Mouse (Mus musculus) embryonic facial prominence, embryonic 10.5 days (tissue): ENCODE measurements around the gene Ifnl3. TPM values are rescaled to one million over a fixed set of nuclear protein-coding genes. Genes with fewer than 3 reads are reported as not detected.
A peak's percentile ranks its signal among the peaks of the same experiment; 100 is the strongest.
"Not testable (repeated sequence)": the region's sequence is repeated elsewhere in the genome, so short reads cannot be mapped to it uniquely, and the experiment has no call there.

Experiments used
- DNase-seq: peaks from one replicate; pipeline ENCODE4 v3.0.0-alpha.2; 2017; ENCODE audit warnings: low spot score
- H3K27ac ChIP-seq: fragments of 300-500 bp; sonication (generic); replicated peaks from 2 replicates; pipeline ENCODE4 v1.5.1; 2016; ENCODE audit warnings: mild to moderate bottlenecking
- H3K27me3 ChIP-seq: fragments of 300-500 bp; sonication (generic); replicated peaks from 2 replicates; pipeline ENCODE4 v1.6.1; 2016; ENCODE audit warnings: low read depth, mild to moderate bottlenecking; ENCODE audit not compliant: poor library complexity, severe bottlenecking
- H3K36me3 ChIP-seq: fragments of 300-500 bp; sonication (generic); replicated peaks from 2 replicates; pipeline ENCODE4 v1.6.1; 2016; ENCODE audit warnings: mild to moderate bottlenecking, moderate library complexity
- H3K4me1 ChIP-seq: fragments of 300-500 bp; sonication (generic); 2 replicates; pipeline ENCODE4 v1.6.1; 2016
- H3K4me3 ChIP-seq: fragments of 300-500 bp; sonication (generic); 2 replicates; pipeline ENCODE4 v1.5.1; 2016; ENCODE audit warnings: mild to moderate bottlenecking, moderate library complexity
- H3K9me3 ChIP-seq: fragments of 300-500 bp; sonication (generic); 2 replicates; pipeline ENCODE4 v1.6.1; 2016; ENCODE audit warnings: mild to moderate bottlenecking
- WGBS: fragments of 180-500 bp; shearing (Covaris S2); methylation state at CpG from one replicate; pipeline ENCODE4 v1.1.7; 2016; 5-methylcytosine and 5-hydroxymethylcytosine counted together
- polyA plus RNA-seq: library from polyadenylated mRNA; unstranded; fragments of >200 nt; fragmentation: Nextera tagmentation; extraction: Ambion mirVana; gene quantifications from 2 replicates; pipeline ENCODE4 v1.2.1, GENCODE M21; 2016

Ifnl3 gene
- polyA plus RNA-seq, 1 experiment from 2014 or later: not detected

GRCm38 (mm10) chr7:28510405-28510974, 12.1 kb upstream of the Ifnl3 start, which contains the start of gene Ifnl2:
Gene Ifnl2 (minus strand): TSS chr7:28510455.
- not testable (repeated sequence) for H3K9me3 ChIP-seq, H3K27ac ChIP-seq, H3K4me3 ChIP-seq, H3K36me3 ChIP-seq, H3K4me1 ChIP-seq, DNase-seq, H3K27me3 ChIP-seq
- 65% methylated on average over 8 of the region's 8 CpGs for WGBS

GRCm38 (mm10) chr7:28511441-28511840, 11.2 kb upstream of the Ifnl3 start:
- Histone ChIP-seq H3K4me1 (no peaks in the 10 kb centered on the region), H3K27ac (no peak overlapping the region), H3K36me3 (no peaks in the 10 kb centered on the region), H3K27me3 (no peaks in the 10 kb centered on the region), H3K9me3 (no peaks in the 10 kb centered on the region), H3K4me3 (no peak overlapping the region)
- WGBS: 72% methylated on average over 8 of the region's 8 CpGs
- no peak for DNase-seq

- no peak overlapping the region for H3K4me3 ChIP-seq
Observed at GRCm38 (mm10) chr7:28527922-28528719, 5.5 kb downstream of the Ifnl3 start.

GRCm38 (mm10) chr7:28532005-28532404, 9.4 kb downstream of the Ifnl3 start:
- H3K36me3 ChIP-seq: no peaks in the 10 kb centered on the region
- no peaks in the 10 kb centered on the region for H3K9me3 ChIP-seq

More at GRCm38 (mm10) chr7:28527922-28528719, 5.5 kb downstream of the Ifnl3 start:
- peak; percentile 88 for DNase-seq
- Histone ChIP-seq H3K4me1 (peaks cover 7% of the 10 kb centered on the region), H3K9me3 (no peaks in the 10 kb centered on the region), H3K36me3 (no peaks in the 10 kb centered on the region), H3K27me3 (peaks cover 5% of the 10 kb centered on the region; the same call in 1 of the 2 replicates), H3K27ac (no peak overlapping the region)
- 5% methylated on average over 19 of the region's 19 CpGs for WGBS

GRCm38 (mm10) chr7:28538886-28539285, 16.2 kb downstream of the Ifnl3 start:
- H3K9me3 ChIP-seq, H3K4me1 ChIP-seq, H3K27ac ChIP-seq, H3K36me3 ChIP-seq, DNase-seq, H3K4me3 ChIP-seq: not testable (repeated sequence)
- H3K27me3 ChIP-seq: peaks cover 11% of the 10 kb centered on the region
- 89% methylated on average over 6 of the region's 6 CpGs for WGBS

More at GRCm38 (mm10) chr7:28532005-28532404, 9.4 kb downstream of the Ifnl3 start:
- H3K27ac ChIP-seq: no peak overlapping the region
- DNase-seq: no peak
- H3K27me3 ChIP-seq: peaks cover 5% of the 10 kb centered on the region; the same call in 1 of the 2 replicates
- H3K4me3 ChIP-seq: no peak overlapping the region
- peaks cover 7% of the 10 kb centered on the region for H3K4me1 ChIP-seq
- 59% methylated on average over 8 of the region's 8 CpGs for WGBS

- 84% methylated on average over 4 of the region's 4 CpGs for WGBS
- DNase-seq: no peak
- H3K27me3 ChIP-seq: peaks cover 27% of the 10 kb centered on the region
- H3K27ac ChIP-seq: no peak within 1 kb of the TSS
- H3K36me3 ChIP-seq: no peaks in the 10 kb centered on the region
- no peak within 1 kb of the TSS for H3K4me3 ChIP-seq
- no peaks in the 10 kb centered on the region for H3K9me3 ChIP-seq
- peaks cover 21% of the 10 kb centered on the region for H3K4me1 ChIP-seq
Observed at GRCm38 (mm10) chr7:28540526-28540925, 17.9 kb downstream of the Ifnl3 start, which contains the start of gene Sycn. Gene Sycn (plus strand): TSS chr7:28540885.

GRCm38 (mm10) chr7:28544051-28544601, 21.5 kb downstream of the Ifnl3 start:
- H3K9me3 ChIP-seq: no peaks in the 10 kb centered on the region
- peaks cover 43% of the 10 kb centered on the region for H3K4me1 ChIP-seq
- peak; percentile 68 for DNase-seq
- 4% methylated on average over 27 of the region's 27 CpGs for WGBS
- H3K27me3 ChIP-seq: peaks cover 59% of the 10 kb centered on the region
- peak overlapping the region; percentile 51 for H3K4me3 ChIP-seq
- no peak overlapping the region; the same call in 1 of the 2 replicates for H3K27ac ChIP-seq
- no peaks in the 10 kb centered on the region for H3K36me3 ChIP-seq

GRCm38 (mm10) chr7:28545048-28545890, 22.6 kb downstream of the Ifnl3 start:
- peaks cover 43% of the 10 kb centered on the region for H3K4me1 ChIP-seq
- H3K36me3 ChIP-seq: no peaks in the 10 kb centered on the region
- no peak overlapping the region for H3K4me3 ChIP-seq
- 24% methylated on average over 14 of the region's 14 CpGs for WGBS
- H3K27me3 ChIP-seq: peaks cover 59% of the 10 kb centered on the region
- peak; percentile 60 for DNase-seq
- no peaks in the 10 kb centered on the region for H3K9me3 ChIP-seq
- no peak overlapping the region for H3K27ac ChIP-seq

GRCm38 (mm10) chr7:28545891-28546210, 23.2 kb downstream of the Ifnl3 start:
- no peaks in the 10 kb centered on the region for H3K36me3 ChIP-seq
- WGBS: 38% methylated on average over 7 of the region's 7 CpGs
- no peak overlapping the region for H3K27ac ChIP-seq
- H3K4me3 ChIP-seq: peak overlapping the region; percentile 51
- DNase-seq: no peak
- no peaks in the 10 kb centered on the region for H3K9me3 ChIP-seq
- H3K27me3 ChIP-seq: peaks cover 59% of the 10 kb centered on the region
- peaks cover 43% of the 10 kb centered on the region for H3K4me1 ChIP-seq

- peak; percentile 45 for DNase-seq
- 2% methylated on average over 22 of the region's 22 CpGs for WGBS
- H3K27me3 ChIP-seq: peaks cover 59% of the 10 kb centered on the region
- H3K36me3 ChIP-seq: no peaks in the 10 kb centered on the region
- peak overlapping the region; percentile 51 for H3K4me3 ChIP-seq
- H3K9me3 ChIP-seq: no peaks in the 10 kb centered on the region
- 0 out of 2 replicates have a peak overlapping the region, but pooled peaks have one; percentile 8 for H3K27ac ChIP-seq
- peaks cover 43% of the 10 kb centered on the region for H3K4me1 ChIP-seq
Observed at GRCm38 (mm10) chr7:28546649-28547048, 24.0 kb downstream of the Ifnl3 start.

GRCm38 (mm10) chr7:28547154-28547553, 24.5 kb downstream of the Ifnl3 start, which contains the start of gene Nccrp1:
Gene Nccrp1 (minus strand): TSS chr7:28547254.
- no peaks in the 10 kb centered on the region for H3K36me3 ChIP-seq
- peaks cover under 1% of the 10 kb centered on the region; the same call in 1 of the 2 replicates for H3K9me3 ChIP-seq
- DNase-seq: no peak
- H3K27me3 ChIP-seq: peaks cover 59% of the 10 kb centered on the region
- H3K4me3 ChIP-seq: peak within 1 kb of the TSS; percentile 51
- peaks cover 43% of the 10 kb centered on the region for H3K4me1 ChIP-seq
- WGBS: 4% methylated on average over 5 of the region's 5 CpGs
- H3K27ac ChIP-seq: 0 out of 2 replicates have a peak within 1 kb of the TSS, but pooled peaks have one; percentile 8

GRCm38 (mm10) chr7:28547628-28548027, 25.0 kb downstream of the Ifnl3 start:
- DNase-seq: no peak
- H3K27me3 ChIP-seq: peaks cover 59% of the 10 kb centered on the region
- WGBS: 69% methylated on average over 7 of the region's 7 CpGs
- no peak overlapping the region for H3K27ac ChIP-seq
- H3K36me3 ChIP-seq: no peaks in the 10 kb centered on the region
- peaks cover 43% of the 10 kb centered on the region for H3K4me1 ChIP-seq
- no peak overlapping the region for H3K4me3 ChIP-seq
- H3K9me3 ChIP-seq: peaks cover 6% of the 10 kb centered on the region; the same call in 1 of the 2 replicates
